Mouse (Mus musculus) ES-CJ7 (cell line): ENCODE measurements at regions not wholly inside any gene's neighbourhood (a gene's known extent, or its start where the extent isn't known, plus 50 kb on each side); places are given as distances from the start of the nearest gene placed in this dataset.

Experiments used
- DNase-seq: peaks from one replicate; pipeline ENCODE4 v3.0.0; 2011; ENCODE audit warnings: low read depth, low spot score

DNA sequence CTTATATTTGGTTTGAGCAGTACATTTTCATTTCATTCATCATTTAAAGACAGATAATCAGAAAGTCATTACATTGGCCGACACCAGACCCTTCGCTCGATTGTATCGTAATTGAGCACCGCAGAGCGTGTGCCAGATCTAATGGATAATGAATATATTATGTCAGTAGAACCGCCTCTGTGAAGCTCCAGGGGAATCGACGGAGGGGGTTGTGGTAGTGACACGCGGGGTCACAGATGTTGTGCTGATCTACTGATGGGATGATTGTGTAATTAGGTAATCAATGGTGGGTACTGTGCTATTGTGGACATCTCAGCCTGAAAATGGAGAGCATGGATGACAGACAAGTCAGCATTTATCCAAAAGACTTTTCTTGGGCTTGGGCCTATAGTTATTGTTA is 414.3 kb upstream of the Tenm2 start:
- DNase-seq, result no peak

GRCm38 (mm10) chr11:37623290-37623689 is 387.5 kb upstream of the Tenm2 start:
- no peak for DNase-seq

- no peak for DNase-seq
These were observed 364.8 kb upstream of the Tenm2 start for GRCm38 (mm10) chr11:37600533-37600932.

DNA sequence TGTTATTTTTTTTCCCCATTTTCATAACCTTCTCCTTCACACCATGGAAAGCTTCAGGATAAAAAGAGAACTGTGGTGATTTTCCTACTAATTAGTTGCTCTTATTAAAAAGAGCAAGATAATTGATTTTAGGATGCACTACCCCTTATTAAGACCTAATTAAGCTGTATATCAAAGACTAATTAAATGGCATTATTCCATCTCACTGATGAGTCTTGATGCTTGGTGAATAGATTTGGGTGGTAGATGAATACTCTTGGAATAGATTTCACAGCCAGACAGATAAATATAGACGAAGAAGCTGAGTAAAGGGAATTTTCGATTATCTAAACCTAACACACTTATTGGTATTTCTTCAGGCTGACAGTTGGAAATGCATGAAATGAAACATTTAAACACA is 346.5 kb upstream of the Tenm2 start:
- no peak for DNase-seq

DNA sequence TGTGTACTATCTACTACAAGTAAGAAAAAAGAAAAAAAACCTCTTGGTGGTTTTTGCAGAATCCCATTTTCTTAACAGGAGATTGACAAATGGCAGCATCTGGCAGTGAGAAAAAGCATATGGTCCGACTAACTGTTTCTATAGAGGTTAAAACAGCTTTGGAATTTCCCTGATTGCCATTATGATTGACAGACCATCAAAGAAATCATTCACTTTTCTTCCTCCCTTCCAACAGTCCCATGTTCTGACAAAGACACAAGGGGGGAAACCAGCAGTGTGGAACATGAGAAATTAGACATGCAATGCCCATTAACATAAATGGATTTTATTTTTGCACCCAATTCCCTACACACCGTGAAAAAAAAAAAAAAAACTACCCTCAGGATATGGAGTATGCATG is 297.9 kb upstream of the Tenm2 start:
- DNase-seq, result no peak

GRCm38 (mm10) chr11:37532476-37532875 is 296.7 kb upstream of the Tenm2 start:
- DNase-seq, result no peak

GRCm38 (mm10) chr11:37498463-37499015 is 262.8 kb upstream of the Tenm2 start:
- no peak for DNase-seq

- DNase-seq, result no peak
These were observed 262.1 kb upstream of the Tenm2 start for GRCm38 (mm10) chr11:37497874-37498273.

GRCm38 (mm10) chr11:37480236-37480635 is 244.5 kb upstream of the Tenm2 start:
- no peak for DNase-seq

DNA sequence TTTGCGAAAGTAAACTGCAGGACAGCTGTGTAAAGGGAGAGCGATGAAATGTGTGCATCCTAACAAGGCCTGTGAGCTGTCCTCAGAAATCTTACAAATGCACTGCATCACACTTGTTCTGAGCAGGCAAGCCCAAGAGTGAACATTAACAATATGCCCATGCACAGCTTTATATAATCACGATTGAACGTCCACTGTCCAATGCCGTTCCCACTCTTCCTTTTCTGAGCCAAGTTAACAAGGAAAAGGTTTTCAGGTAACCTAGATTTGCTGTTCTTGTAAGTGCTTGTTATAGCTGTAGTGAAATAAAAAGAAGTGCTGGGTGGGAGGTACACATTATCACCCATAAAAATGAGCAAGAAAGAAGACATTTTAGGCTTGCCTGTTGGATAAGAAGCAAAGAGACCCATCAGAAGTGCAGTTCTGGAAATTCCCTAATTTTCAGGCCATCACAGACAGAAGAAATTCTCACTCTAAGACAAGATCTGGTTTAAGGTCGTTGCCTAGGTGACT is 243.3 kb upstream of the Tenm2 start:
- no peak for DNase-seq

DNA sequence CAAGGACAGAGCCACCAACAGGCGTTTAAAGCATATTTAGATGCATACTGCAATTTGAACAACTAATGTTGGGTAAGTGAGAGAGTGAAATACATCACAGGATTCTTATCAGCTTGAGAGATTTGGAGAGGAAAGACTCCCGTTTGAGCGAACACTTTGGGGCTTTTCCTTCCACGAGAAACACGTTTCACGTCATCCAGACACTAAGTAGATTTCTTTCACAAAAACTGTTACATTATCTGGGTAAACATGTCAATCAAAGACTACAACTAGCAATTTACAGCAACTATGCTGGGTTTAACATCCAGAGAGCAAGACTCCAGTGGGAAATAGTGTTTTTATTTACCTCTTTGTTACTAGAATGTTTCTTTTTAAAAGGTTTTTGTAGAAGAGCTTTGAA is 238.3 kb upstream of the Tenm2 start:
- DNase-seq, result no peak

DNA sequence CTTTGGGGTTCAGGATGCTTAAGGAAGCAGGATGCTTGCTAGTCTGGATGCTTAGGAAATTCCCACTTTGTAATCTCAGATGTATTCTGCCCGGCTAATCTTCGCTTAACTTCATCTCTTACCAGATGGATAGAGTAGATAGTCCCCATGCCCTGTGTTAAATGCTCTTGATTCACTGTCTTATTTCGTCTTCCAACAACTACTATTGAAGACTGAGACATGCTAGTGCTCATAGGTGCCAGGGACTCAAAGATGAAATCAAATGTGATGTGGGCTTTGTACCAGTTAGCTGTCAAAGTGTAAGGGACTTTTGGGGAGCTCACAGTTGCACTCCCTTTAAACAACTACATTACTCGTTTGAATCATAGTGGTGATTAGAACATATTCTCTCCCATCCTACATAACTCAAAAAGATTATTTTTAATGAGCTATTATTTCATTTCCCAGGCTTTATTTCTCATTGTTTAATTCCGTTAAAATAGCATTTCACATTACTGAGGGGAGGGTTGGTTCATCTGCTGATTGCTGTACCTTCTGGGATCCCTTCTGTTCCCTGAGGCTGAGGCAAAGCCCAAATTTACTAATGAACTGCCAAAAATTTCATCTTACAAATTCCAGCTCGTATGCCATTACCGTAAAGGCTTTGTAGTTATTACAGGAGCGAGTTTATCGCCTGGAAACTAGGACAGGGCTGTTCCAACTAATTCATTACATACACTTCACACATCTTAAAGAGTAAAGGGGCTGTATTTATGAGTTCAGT is 228.1 kb upstream of the Tenm2 start:
- DNase-seq, result no peak

DNA sequence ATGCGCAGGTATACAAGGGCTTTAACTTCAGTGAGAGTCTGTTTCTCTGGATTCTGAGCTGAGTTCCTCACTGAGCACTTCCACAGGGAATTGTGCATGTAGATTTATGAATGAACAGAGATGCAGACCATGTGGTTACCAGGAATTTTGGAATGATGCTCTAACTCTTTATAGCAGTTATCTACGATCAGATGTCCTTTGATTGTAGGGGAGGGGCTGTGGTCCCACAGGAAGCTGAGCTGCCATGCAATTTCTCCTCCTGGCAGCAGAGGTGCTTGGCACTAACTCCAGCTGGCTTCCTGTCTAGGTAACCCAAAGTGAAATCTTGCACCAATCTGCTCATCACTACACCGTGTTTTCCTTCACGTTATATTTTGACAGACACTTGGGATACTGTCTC is 226.6 kb upstream of the Tenm2 start:
- DNase-seq, result no peak

DNA sequence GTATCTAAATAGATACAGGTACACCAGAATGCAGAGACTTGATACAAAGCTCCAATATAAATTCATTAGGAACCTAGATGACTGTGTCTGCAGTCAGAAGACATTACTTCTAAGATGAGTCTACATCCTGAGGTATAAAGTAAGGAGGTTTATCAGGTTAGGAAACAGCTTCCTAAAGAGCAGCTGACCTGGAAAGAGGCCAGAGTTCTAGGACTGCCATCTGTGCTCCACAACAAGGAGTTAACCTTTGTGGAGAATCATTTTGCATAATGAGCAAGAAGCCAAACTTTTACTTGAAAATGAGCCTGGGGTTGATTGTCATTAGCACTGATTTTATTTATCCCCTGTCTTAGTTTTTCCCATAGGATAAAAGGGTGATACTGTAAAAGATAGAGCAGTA is 211.6 kb upstream of the Tenm2 start:
- no peak for DNase-seq

- DNase-seq, result no peak
These were observed 210.9 kb upstream of the Tenm2 start for GRCm38 (mm10) chr11:37446626-37447025.

GRCm38 (mm10) chr11:37442781-37443180 is 207.0 kb upstream of the Tenm2 start:
- DNase-seq, result no peak

- no peak for DNase-seq
These were observed 198.8 kb upstream of the Tenm2 start for GRCm38 (mm10) chr11:37434600-37434999.

DNA sequence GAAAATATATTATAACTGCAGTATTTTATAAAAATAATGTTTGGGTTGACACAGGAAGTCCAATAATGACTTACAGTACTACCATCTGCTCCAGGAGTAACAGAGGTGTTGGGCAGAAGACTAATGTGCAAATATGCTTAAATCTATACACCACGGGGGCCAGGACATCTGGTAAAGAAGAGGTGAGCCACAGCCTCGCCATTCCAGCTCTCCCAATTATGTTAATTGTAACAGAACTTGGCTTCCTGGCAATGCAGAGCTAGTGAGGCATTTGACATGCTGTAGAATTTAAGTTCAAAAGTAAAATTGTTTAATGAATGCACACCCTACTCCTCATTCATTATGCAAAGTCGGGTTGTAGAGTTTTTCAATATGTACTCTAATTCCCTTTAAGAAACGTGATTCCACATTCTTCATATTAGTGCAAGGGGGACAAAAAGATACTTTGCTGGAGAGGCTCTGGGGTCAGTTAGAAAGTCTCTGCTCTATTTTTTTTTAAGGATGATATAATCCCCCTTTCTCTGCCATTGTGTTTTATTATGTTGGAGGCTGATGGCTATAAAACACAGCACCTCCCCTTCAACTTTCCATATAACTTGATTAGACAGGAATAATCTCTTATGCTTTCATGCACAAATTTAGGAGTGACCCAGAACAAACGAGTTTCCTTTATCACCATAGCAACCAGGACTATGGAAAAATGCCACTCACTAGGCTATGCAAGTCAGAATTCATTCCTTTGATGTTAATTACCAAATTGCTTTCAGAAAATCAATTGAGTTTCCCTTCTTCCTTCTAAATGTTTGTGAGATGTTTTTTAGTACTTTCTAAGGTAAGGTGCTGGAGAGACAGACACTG is 188.8 kb upstream of the Tenm2 start:
- DNase-seq, result no peak

GRCm38 (mm10) chr11:37412868-37413267 is 177.1 kb upstream of the Tenm2 start:
- no peak for DNase-seq

GRCm38 (mm10) chr11:37367971-37368370 is 132.2 kb upstream of the Tenm2 start:
- DNase-seq, result no peak

- DNase-seq, result no peak
These were observed 128.7 kb upstream of the Tenm2 start for GRCm38 (mm10) chr11:37364430-37364829.

GRCm38 (mm10) chr11:37355074-37355473 is 119.3 kb upstream of the Tenm2 start:
- no peak for DNase-seq
